Mouse (Mus musculus) forebrain, postnatal 0 days (tissue): Measurements from ENCODE around the gene Rrbp1. TPM values are rescaled to one million over a fixed set of nuclear protein-coding genes. Genes with fewer than 3 reads are reported as not detected.

Experiments used
- ATAC-seq: fragments of 200-750 bp; cut with Nextera tagmentation; 2 replicates; pipeline ENCODE4 v1.8.0; 2017; ENCODE audit warnings: mild to moderate bottlenecking, moderate library complexity
- DNase-seq: peaks from one replicate; pipeline ENCODE4 v3.0.0-alpha.2; 2015
- H3K27ac ChIP-seq: fragments of 300-500 bp; sonication (generic); 2 replicates; pipeline ENCODE4 v1.5.1; 2014; ENCODE audit warnings: low read depth, mild to moderate bottlenecking, antibody characterized with exemption, low read length, moderate library complexity, mixed read lengths
- H3K27me3 ChIP-seq: fragments of 300-500 bp; sonication (generic); 2 replicates; pipeline ENCODE4 v1.6.1; 2014; ENCODE audit warnings: mild to moderate bottlenecking, low read length, mixed read lengths; ENCODE audit not compliant: insufficient read depth
- H3K36me3 ChIP-seq: fragments of 300-500 bp; sonication (generic); 2 replicates; pipeline ENCODE4 v1.6.1; 2014; ENCODE audit warnings: mild to moderate bottlenecking, moderate library complexity; ENCODE audit not compliant: insufficient read depth
- H3K4me1 ChIP-seq: fragments of 300-500 bp; sonication (generic); 2 replicates; pipeline ENCODE4 v1.6.1; 2014; ENCODE audit warnings: antibody characterized with exemption; ENCODE audit not compliant: insufficient read depth
- H3K4me2 ChIP-seq: fragments of 300-500 bp; sonication (generic); 2 replicates; pipeline ENCODE4 v1.6.1; 2014; ENCODE audit warnings: low read depth, mild to moderate bottlenecking, moderate library complexity
- H3K4me3 ChIP-seq: fragments of 300-500 bp; sonication (generic); 2 replicates; pipeline ENCODE4 v1.5.1; 2014; ENCODE audit warnings: low read depth, low read length, mixed read lengths
- H3K9ac ChIP-seq: fragments of 300-500 bp; sonication (generic); 2 replicates; pipeline ENCODE4 v1.6.1; 2014; ENCODE audit warnings: mild to moderate bottlenecking
- H3K9me3 ChIP-seq: fragments of 300-500 bp; sonication (generic); 2 replicates; pipeline ENCODE4 v1.6.1; 2016; ENCODE audit warnings: low read length
- CTCF ChIP-seq: sonication (generic); IDR thresholded peaks from 2 replicates; pipeline ENCODE4 v1.5.1; 2016; ENCODE audit warnings: antibody characterized with exemption, control low read depth, low read depth
- WGBS: fragments of 180-500 bp; shearing (Covaris S2); extraction: QIAGEN DNeasy Blood & Tissue Kit; methylation state at CpG from one replicate; pipeline ENCODE4 v1.1.7; 2014; 5-methylcytosine and 5-hydroxymethylcytosine counted together
- polyA plus RNA-seq: library from polyadenylated mRNA; unstranded; fragments of >200 nt; fragmentation: Nextera tagmentation; extraction: Ambion mirVana; gene quantifications from 2 replicates; pipeline ENCODE4 v1.2.1, GENCODE M21; 2015
- total RNA-seq: library from RNA; depleted of rRNA; stranded (reverse); fragments of >200 nt; gene quantifications from 2 replicates; pipeline ENCODE4 v1.2.3, GENCODE M21; 2014

Rrbp1 gene
- total and polyA plus RNA-seq, 2 experiments from 2014 or later, result 19.5 to 37.1 TPM

DNA sequence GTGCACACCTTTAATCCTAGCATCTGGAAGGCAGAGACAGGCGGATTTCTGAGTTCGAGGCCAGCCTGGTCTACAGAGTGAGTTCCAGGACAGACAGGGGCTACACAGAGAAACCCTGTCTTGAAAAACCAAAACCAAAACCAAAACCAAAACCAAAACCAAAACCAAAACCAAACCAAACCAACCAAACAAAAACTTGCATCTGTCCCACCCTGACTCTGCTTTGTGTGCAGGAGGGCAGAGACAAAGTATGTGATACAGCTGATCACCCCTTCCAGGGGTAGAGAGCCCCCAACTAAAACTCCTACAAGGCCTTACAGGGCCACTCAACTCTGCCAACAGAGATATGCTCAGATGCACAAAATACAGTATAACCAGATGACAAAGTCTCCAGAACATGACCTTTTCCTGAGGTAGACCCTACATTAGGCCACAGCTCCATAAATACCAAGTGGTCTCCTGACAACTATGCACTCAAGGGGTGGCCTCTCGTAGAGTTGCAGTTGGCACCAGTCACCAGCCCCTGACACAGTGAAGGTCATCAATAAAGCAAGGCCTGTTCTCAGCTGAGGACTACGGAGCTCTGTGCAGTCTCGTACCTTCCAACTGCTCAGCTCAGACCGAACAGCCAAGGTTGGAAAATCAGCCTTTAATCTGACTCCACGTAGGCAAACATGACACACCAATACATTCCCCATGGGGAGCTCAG is 18.9 kb downstream of the Rrbp1 start:
- WGBS, result 87% methylated on average over 7 of the region's 7 CpGs
- no peak overlapping the region for H3K4me2 ChIP-seq
- H3K36me3 ChIP-seq, result no peaks in the 10 kb centered on the region
- no peaks in the 10 kb centered on the region for H3K27me3 ChIP-seq
- H3K4me1 ChIP-seq, result no peaks in the 10 kb centered on the region
- H3K27ac ChIP-seq, result no peak overlapping the region
- H3K4me3 ChIP-seq, result no peak overlapping the region
- DNase-seq, result no peak
- no peak overlapping the region for H3K9ac ChIP-seq
- H3K9me3 ChIP-seq, result no peaks in the 10 kb centered on the region
- ATAC-seq, result no peak
- no peak for TF ChIP-seq CTCF

DNA sequence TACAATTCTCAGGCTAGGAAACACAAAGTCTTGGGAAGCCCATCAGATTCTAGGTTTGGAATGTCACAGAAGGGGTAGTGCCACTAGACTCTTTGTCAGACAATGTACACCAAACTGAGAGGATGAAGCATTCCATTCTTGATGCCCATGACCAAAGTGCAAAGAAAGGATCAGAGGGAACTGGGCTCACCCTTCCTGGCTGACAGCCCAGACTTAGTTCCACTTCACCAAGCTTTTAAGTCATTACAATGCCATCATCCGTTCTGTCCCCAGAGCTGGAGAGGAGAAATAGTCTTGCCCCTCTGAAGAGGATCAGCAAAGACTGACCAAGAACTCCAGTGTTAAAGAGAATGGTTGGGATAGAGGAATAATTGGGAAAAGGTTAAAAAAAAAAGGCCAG is 20.1 kb downstream of the Rrbp1 start:
- Histone ChIP-seq H3K9ac (no peak overlapping the region), H3K27me3 (no peaks in the 10 kb centered on the region), H3K4me1 (no peaks in the 10 kb centered on the region), H3K36me3 (no peaks in the 10 kb centered on the region), H3K9me3 (no peaks in the 10 kb centered on the region), H3K4me2 (no peak overlapping the region), H3K4me3 (no peak overlapping the region), H3K27ac (no peak overlapping the region)
- ATAC-seq, result no peak
- TF ChIP-seq CTCF, result no peak
- no peak for DNase-seq
- 7% methylated on average over 1 of the region's 1 CpGs for WGBS

DNA sequence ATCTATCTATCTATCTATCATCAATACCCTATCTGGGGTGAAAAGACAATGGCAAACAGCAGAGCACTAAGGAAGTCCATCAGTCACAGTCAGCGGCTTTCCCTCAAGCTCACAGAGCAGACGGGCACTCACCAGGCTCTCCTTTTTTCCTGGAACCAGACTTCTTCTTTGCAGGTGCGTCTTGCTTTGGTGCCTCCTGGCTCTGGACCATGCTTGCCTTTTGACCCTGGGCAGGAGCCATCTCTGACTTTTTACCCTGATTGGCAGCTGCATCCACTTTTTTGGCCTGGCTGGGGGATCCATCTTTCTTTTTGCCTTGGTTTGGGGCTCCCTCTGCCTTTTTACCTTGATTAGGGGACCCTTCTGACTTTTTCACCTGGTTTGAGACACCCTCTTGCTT is 23.0 kb downstream of the Rrbp1 start:
- H3K4me3 ChIP-seq, result no peak overlapping the region
- no peaks in the 10 kb centered on the region for H3K36me3 ChIP-seq
- H3K9ac ChIP-seq, result no peak overlapping the region
- H3K27me3 ChIP-seq, result no peaks in the 10 kb centered on the region
- TF ChIP-seq CTCF, result no peak
- DNase-seq (no peak), ATAC-seq (no peak)
- H3K4me2 ChIP-seq, result no peak overlapping the region
- H3K27ac ChIP-seq, result no peak overlapping the region
- no peaks in the 10 kb centered on the region for H3K9me3 ChIP-seq
- 94% methylated on average over 3 of the region's 3 CpGs for WGBS
- H3K4me1 ChIP-seq, result no peaks in the 10 kb centered on the region

DNA sequence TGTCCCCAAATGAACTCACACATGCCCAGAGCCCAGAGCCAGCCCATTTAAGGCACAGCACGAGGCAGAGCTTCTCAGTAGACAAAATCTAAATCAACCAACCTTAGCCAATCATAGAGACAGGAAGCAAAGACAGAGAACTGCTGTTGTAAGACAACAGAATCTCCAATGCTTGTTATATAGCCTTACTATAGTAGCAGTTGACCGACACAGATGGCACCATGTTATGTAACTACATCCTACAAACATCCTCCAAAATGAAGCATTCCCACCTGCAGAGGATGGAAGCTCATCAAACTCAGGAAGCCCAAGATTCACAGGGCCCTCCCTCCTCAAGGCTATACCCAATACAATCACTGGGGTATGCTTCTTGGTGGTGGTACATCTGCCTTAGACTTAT is 23.6 kb downstream of the Rrbp1 start:
- H3K27me3 ChIP-seq, result no peaks in the 10 kb centered on the region
- H3K9me3 ChIP-seq, result no peaks in the 10 kb centered on the region
- no peak for ATAC-seq
- 74% methylated on average over 2 of the region's 2 CpGs for WGBS
- H3K36me3 ChIP-seq, result no peaks in the 10 kb centered on the region
- H3K4me2 ChIP-seq, result no peak overlapping the region
- no peak for TF ChIP-seq CTCF
- no peak overlapping the region for H3K27ac ChIP-seq
- no peak overlapping the region for H3K9ac ChIP-seq
- no peak overlapping the region for H3K4me3 ChIP-seq
- H3K4me1 ChIP-seq, result no peaks in the 10 kb centered on the region
- DNase-seq, result no peak

DNA sequence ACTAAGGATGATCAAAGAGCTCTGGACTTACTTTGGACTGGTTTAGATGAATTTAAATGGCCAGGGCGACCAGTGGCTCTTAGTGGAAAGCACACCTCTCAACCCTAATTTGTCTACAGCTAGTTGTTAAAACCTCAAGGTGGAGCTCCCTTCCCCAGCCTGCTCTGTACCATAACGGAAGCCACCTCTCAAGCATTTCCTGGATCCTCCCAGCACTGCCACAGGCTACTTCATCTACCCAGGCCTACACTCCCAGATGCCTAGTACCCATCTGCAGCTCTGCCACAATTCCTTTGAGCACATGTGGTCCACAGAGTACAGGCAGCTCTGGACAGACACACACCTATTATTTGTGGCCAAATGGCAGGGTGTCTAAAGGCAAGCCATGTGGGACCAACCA is 27.6 kb downstream of the Rrbp1 start:
- H3K27me3 ChIP-seq, result no peaks in the 10 kb centered on the region
- ATAC-seq (no peak), DNase-seq (no peak)
- no peak overlapping the region for H3K9ac ChIP-seq
- no peak overlapping the region for H3K4me3 ChIP-seq
- no peak for TF ChIP-seq CTCF
- no peak overlapping the region for H3K4me2 ChIP-seq
- H3K4me1 ChIP-seq, result no peaks in the 10 kb centered on the region
- WGBS, result 80% methylated on average over 2 of the region's 2 CpGs
- no peaks in the 10 kb centered on the region for H3K36me3 ChIP-seq
- no peaks in the 10 kb centered on the region for H3K9me3 ChIP-seq
- H3K27ac ChIP-seq, result no peak overlapping the region

DNA sequence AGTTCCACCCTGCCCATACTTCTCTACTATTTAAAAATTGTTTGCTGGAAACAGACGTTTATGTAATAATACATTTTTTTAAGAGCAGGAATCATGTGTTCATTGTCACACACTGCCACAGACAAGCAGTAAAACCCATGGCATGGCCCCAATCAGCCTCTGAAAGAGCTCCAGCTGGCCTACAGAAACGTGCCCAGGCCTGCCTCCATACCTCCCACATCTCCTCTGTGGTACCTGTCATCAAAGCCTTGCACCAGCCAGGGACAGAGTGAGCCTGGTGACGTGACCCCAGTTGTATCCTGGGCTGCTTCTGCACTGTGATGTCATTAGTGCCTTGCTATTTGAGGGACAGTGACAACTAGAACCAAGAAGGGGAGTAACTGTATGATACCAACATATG is 28.2 kb downstream of the Rrbp1 start:
- Histone ChIP-seq H3K27me3 (no peaks in the 10 kb centered on the region), H3K9ac (no peak overlapping the region), H3K4me3 (no peak overlapping the region), H3K9me3 (no peaks in the 10 kb centered on the region), H3K27ac (no peak overlapping the region), H3K4me1 (no peaks in the 10 kb centered on the region), H3K4me2 (no peak overlapping the region), H3K36me3 (no peaks in the 10 kb centered on the region)
- no peak for TF ChIP-seq CTCF
- no peak for ATAC-seq
- DNase-seq, result no peak
- 54% methylated on average over 3 of the region's 3 CpGs for WGBS

DNA sequence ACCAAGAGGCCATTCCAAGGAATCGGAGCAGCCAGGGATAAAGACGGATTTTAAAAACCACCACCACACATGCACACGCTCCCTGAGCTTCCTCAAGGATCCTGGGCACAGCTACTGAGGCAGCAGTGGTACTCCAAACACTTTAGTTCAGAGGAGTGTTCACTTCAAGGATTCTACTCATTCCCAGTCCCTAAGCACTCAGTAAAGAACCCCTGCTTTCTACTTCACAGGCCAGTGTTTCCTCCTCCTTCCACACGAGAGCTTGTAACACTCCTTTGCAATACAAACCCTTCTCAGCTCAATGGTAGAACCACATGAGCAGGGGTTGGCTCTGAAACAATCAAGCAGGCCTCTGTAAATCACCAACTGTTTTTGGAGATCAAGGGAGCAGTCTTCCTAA is 28.9 kb downstream of the Rrbp1 start:
- no peak for ATAC-seq
- no peak overlapping the region for H3K4me2 ChIP-seq

More for the DNA sequence above, 28.9 kb downstream of the Rrbp1 start:
- DNase-seq, result no peak
- no peaks in the 10 kb centered on the region for H3K36me3 ChIP-seq
- 84% methylated on average over 4 of the region's 4 CpGs for WGBS
- no peak overlapping the region for H3K27ac ChIP-seq
- H3K9me3 ChIP-seq, result no peaks in the 10 kb centered on the region
- H3K4me1 ChIP-seq, result no peaks in the 10 kb centered on the region
- H3K4me3 ChIP-seq, result no peak overlapping the region
- no peak overlapping the region for H3K9ac ChIP-seq
- H3K27me3 ChIP-seq, result no peaks in the 10 kb centered on the region
- TF ChIP-seq CTCF, result no peak
